Mouse (Mus musculus) spleen, adult 2 months (tissue): Measurements from ENCODE around the gene Brd2.

Experiments used
- CTCF ChIP-seq: fragments of 200-500 bp; IDR thresholded peaks from 2 replicates; pipeline ENCODE4 v1.5.1; 2011; ENCODE audit warnings: mild to moderate bottlenecking, inconsistent platforms; ENCODE audit not compliant: insufficient read depth, insufficient read length, insufficient replicate concordance; ENCODE audit errors: extremely low read depth
- POLR2A ChIP-seq: fragments of 200-500 bp; IDR thresholded peaks from 2 replicates; pipeline ENCODE4 v1.6.1; 2011; ENCODE audit warnings: low read depth, low read length, inconsistent platforms

DNA sequence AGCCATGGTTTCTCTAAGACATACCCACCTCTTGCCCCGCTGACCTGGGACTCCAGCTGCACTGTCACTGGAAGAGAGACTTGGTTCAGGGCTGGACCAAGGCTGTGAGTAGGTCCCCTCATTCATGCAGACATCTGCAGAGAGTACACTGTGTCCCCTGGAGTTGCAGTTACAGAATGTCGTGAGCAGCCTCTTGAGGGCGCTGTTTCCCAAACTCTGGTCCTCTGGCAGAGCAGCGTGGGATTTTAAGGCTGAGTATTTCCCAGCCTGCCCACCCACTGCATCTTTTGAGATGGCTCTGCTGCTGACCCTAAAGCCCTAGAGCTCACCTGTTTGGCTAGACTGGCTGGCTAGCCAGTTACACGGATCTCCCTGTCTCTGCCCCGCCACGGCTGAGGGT lies 31.5 kb downstream of the Brd2 start:
- TF ChIP-seq POLR2A (no peak), CTCF (peak; percentile 59; the same call in 1 of the 2 replicates)
